Mouse (Mus musculus) granulocyte monocyte progenitor cell, adult 5-6 weeks (primary cell): ENCODE results near the gene Mrps7. TPM values are rescaled to one million over a fixed set of nuclear protein-coding genes. Genes with fewer than 3 reads are reported as not detected.
A peak's percentile ranks its signal among the peaks of the same experiment; 100 is the strongest.

Experiments
- ATAC-seq: replicated peaks from 2 replicates; pipeline ENCODE4 v1.8.0; 2016; ENCODE audit warnings: mild to moderate bottlenecking, moderate TSS enrichment, inconsistent platforms; ENCODE audit not compliant: poor library complexity, severe bottlenecking
- total RNA-seq, 2 experiments: library from RNA; stranded (forward) in 1 of 2; stranded (reverse) in 1 of 2; fragments of 200-712, 200-1000 nt in 1 of 2; fragments of >200 nt in 1 of 2; fragmentation: Nextera tagmentation in 1 of 2; gene quantifications; 2 replicates each; pipeline ENCODE4 v1.2.3; 2014 to 2017

Gene Mrps7
- total RNA-seq (2014; fragmentation: Nextera tagmentation) (49.9 and 57.2 TPM in 2 replicates), total RNA-seq (2017) (46.9 and 63.8 TPM in 2 replicates)

- ATAC-seq: peak; percentile 87
These were observed at the start of gene Mrps7, which contains the start of gene Gga3 for GRCm38 (mm10) chr11:115603476-115604303. Mrps7 (plus strand) TSS chr11:115603925. Gga3 (minus strand) TSS chr11:115604051.

GRCm38 (mm10) chr11:115555717-115556116, 48.0 kb upstream of the Mrps7 start:
- no peak for ATAC-seq

GRCm38 (mm10) chr11:115563406-115563805, 40.3 kb upstream of the Mrps7 start:
- no peak for ATAC-seq

GRCm38 (mm10) chr11:115564064-115564809, 39.5 kb upstream of the Mrps7 start, which contains the start of gene Nup85:
Nup85 (plus strand) TSS chr11:115564434.
- ATAC-seq: peak; percentile 96

GRCm38 (mm10) chr11:115564961-115565360, 38.8 kb upstream of the Mrps7 start:
- ATAC-seq: no peak

GRCm38 (mm10) chr11:115579080-115579479, 24.6 kb upstream of the Mrps7 start:
- peak; percentile 52 for ATAC-seq

- no peak for ATAC-seq
These were observed 20.7 kb upstream of the Mrps7 start for GRCm38 (mm10) chr11:115582913-115583606.

- ATAC-seq: no peak
These were observed 19.2 kb upstream of the Mrps7 start for GRCm38 (mm10) chr11:115584376-115585073.

GRCm38 (mm10) chr11:115585573-115586100, 18.1 kb upstream of the Mrps7 start:
- ATAC-seq: no peak

- no peak for ATAC-seq
These were observed 17.3 kb upstream of the Mrps7 start for GRCm38 (mm10) chr11:115586403-115586802.

- no peak for ATAC-seq
These were observed 15.7 kb upstream of the Mrps7 start for GRCm38 (mm10) chr11:115587984-115588383.

GRCm38 (mm10) chr11:115590526-115591075, 13.1 kb upstream of the Mrps7 start:
- no peak for ATAC-seq

- ATAC-seq: no peak
These were observed 8.5 kb upstream of the Mrps7 start for GRCm38 (mm10) chr11:115595209-115595608.

GRCm38 (mm10) chr11:115598309-115598708, 5.4 kb upstream of the Mrps7 start:
- ATAC-seq: no peak

GRCm38 (mm10) chr11:115599722-115600121, 4.0 kb upstream of the Mrps7 start:
- no peak for ATAC-seq

- no peak for ATAC-seq
These were observed 3.0 kb upstream of the Mrps7 start for GRCm38 (mm10) chr11:115600743-115601142.

GRCm38 (mm10) chr11:115601174-115601573, 2.6 kb upstream of the Mrps7 start:
- ATAC-seq: peak; percentile 29

GRCm38 (mm10) chr11:115603128-115603475, 623 bp upstream of the Mrps7 start:
- ATAC-seq: no peak

GRCm38 (mm10) chr11:115604304-115604696, 575 bp downstream of the Mrps7 start:
- 0 out of 2 replicates have a peak, but pooled peaks have one; percentile 7 for ATAC-seq
